Mouse (Mus musculus) forebrain, postnatal 0 days (tissue): ENCODE data around the gene Tex13b. TPM values are rescaled to one million over a fixed set of nuclear protein-coding genes. Genes with fewer than 3 reads are reported as not detected.
"Not testable (repeated sequence)": the region's sequence is repeated elsewhere in the genome, so short reads cannot be mapped to it uniquely, and the experiment has no call there.

Experiments used
- ATAC-seq: fragments of 200-750 bp; cut with Nextera tagmentation; 2 replicates; pipeline ENCODE4 v1.8.0; 2017; ENCODE audit warnings: mild to moderate bottlenecking, moderate library complexity
- DNase-seq: peaks from one replicate; pipeline ENCODE4 v3.0.0-alpha.2; 2015
- H3K27ac ChIP-seq: fragments of 300-500 bp; sonication (generic); 2 replicates; pipeline ENCODE4 v1.5.1; 2014; ENCODE audit warnings: low read depth, mild to moderate bottlenecking, antibody characterized with exemption, low read length, moderate library complexity, mixed read lengths
- H3K27me3 ChIP-seq: fragments of 300-500 bp; sonication (generic); 2 replicates; pipeline ENCODE4 v1.6.1; 2014; ENCODE audit warnings: mild to moderate bottlenecking, low read length, mixed read lengths; ENCODE audit not compliant: insufficient read depth
- H3K36me3 ChIP-seq: fragments of 300-500 bp; sonication (generic); 2 replicates; pipeline ENCODE4 v1.6.1; 2014; ENCODE audit warnings: mild to moderate bottlenecking, moderate library complexity; ENCODE audit not compliant: insufficient read depth
- H3K4me1 ChIP-seq: fragments of 300-500 bp; sonication (generic); 2 replicates; pipeline ENCODE4 v1.6.1; 2014; ENCODE audit warnings: antibody characterized with exemption; ENCODE audit not compliant: insufficient read depth
- H3K4me2 ChIP-seq: fragments of 300-500 bp; sonication (generic); 2 replicates; pipeline ENCODE4 v1.6.1; 2014; ENCODE audit warnings: low read depth, mild to moderate bottlenecking, moderate library complexity
- H3K4me3 ChIP-seq: fragments of 300-500 bp; sonication (generic); 2 replicates; pipeline ENCODE4 v1.5.1; 2014; ENCODE audit warnings: low read depth, low read length, mixed read lengths
- H3K9ac ChIP-seq: fragments of 300-500 bp; sonication (generic); 2 replicates; pipeline ENCODE4 v1.6.1; 2014; ENCODE audit warnings: mild to moderate bottlenecking
- H3K9me3 ChIP-seq: fragments of 300-500 bp; sonication (generic); 2 replicates; pipeline ENCODE4 v1.6.1; 2016; ENCODE audit warnings: low read length
- CTCF ChIP-seq: sonication (generic); IDR thresholded peaks from 2 replicates; pipeline ENCODE4 v1.5.1; 2016; ENCODE audit warnings: antibody characterized with exemption, control low read depth, low read depth
- whole genome bisulfite sequencing: fragments of 180-500 bp; shearing (Covaris S2); extraction: QIAGEN DNeasy Blood & Tissue Kit; methylation state at CpG from one replicate; pipeline ENCODE4 v1.1.7; 2014; 5-methylcytosine and 5-hydroxymethylcytosine counted together
- polyA plus RNA-seq: library from polyadenylated mRNA; unstranded; fragments of >200 nt; fragmentation: Nextera tagmentation; extraction: Ambion mirVana; gene quantifications from 2 replicates; pipeline ENCODE4 v1.2.1, GENCODE M21; 2015
- total RNA-seq: library from RNA; depleted of rRNA; stranded (reverse); fragments of >200 nt; gene quantifications from 2 replicates; pipeline ENCODE4 v1.2.3, GENCODE M21; 2014; rRNA removed

Tex13b gene
- total RNA-seq, result not detected in 2 replicates
- polyA plus RNA-seq, result not detected in 2 replicates

GRCm38 (mm10) chrX:140813312-140814006, at the start of gene Tex13b:
Gene Tex13b (minus strand): TSS chrX:140813433.
- H3K27me3 ChIP-seq, result no peaks in the 10 kb centered on the region
- DNase-seq, result no peak

DNA sequence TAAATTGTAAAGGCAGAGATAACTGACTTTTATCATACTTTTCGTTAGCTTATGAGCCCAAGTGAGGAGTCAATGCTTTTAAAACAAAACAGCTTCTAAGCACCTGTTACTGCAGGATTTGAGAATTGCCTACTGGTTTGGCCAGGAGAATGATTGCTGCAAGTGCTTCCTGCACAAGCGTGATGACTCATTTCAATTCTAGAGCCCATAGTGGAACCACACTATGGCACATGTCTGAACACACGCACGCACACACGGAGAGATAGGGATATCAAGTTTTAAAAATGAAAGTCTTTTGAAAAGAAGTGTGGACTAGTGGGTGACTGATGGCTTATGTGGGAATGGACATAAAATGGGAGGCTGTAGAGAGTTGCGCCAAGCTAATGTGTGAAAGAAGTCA, 49.5 kb upstream of the Tex13b start:
- Histone ChIP-seq H3K9me3 (no peaks in the 10 kb centered on the region), H3K9ac (no peak overlapping the region), H3K36me3 (no peaks in the 10 kb centered on the region), H3K4me3 (no peak overlapping the region), H3K4me1 (no peaks in the 10 kb centered on the region), H3K27ac (no peak overlapping the region), H3K27me3 (no peaks in the 10 kb centered on the region), H3K4me2 (no peak overlapping the region)
- no peak for TF ChIP-seq CTCF
- 93% methylated on average over 6 of the region's 6 CpGs for WGBS
- no peak for DNase-seq
- no peak for ATAC-seq

More at GRCm38 (mm10) chrX:140813312-140814006, at the start of gene Tex13b:
- WGBS, result 93% methylated on average over 22 of the region's 22 CpGs
- no peak for ATAC-seq
- no peaks in the 10 kb centered on the region for H3K36me3 ChIP-seq
- no peak within 1 kb of the TSS for H3K4me2 ChIP-seq
- H3K27ac ChIP-seq, result no peak within 1 kb of the TSS
- no peaks in the 10 kb centered on the region for H3K9me3 ChIP-seq
- H3K4me3 ChIP-seq, result no peak within 1 kb of the TSS
- no peak within 1 kb of the TSS for H3K9ac ChIP-seq
- TF ChIP-seq CTCF, result no peak
- H3K4me1 ChIP-seq, result no peaks in the 10 kb centered on the region

GRCm38 (mm10) chrX:140857445-140857844, 44.2 kb upstream of the Tex13b start:
- Histone ChIP-seq H3K9me3 (no peaks in the 10 kb centered on the region), H3K27me3 (no peaks in the 10 kb centered on the region), H3K4me1 (no peaks in the 10 kb centered on the region), H3K36me3 (no peaks in the 10 kb centered on the region), H3K4me2 (no peak overlapping the region), H3K4me3 (no peak overlapping the region), H3K9ac (no peak overlapping the region), H3K27ac (no peak overlapping the region)
- peak; percentile 50; the same call in 1 of the 2 replicates for ATAC-seq
- peak; percentile 62 for TF ChIP-seq CTCF
- WGBS, result 38% methylated on average over 2 of the region's 2 CpGs
- DNase-seq, result peak; percentile 59

- H3K4me1 ChIP-seq, H3K9ac ChIP-seq, H3K36me3 ChIP-seq, H3K9me3 ChIP-seq, H3K27me3 ChIP-seq, H3K27ac ChIP-seq, H3K4me2 ChIP-seq, H3K4me3 ChIP-seq: not testable (repeated sequence)
- WGBS, result 64% methylated on average over 5 of the region's 5 CpGs
- ATAC-seq (peak; percentile 43; the same call in 1 of the 2 replicates), DNase-seq (peak; percentile 2)
Measured at GRCm38 (mm10) chrX:140857040-140857439, 43.8 kb upstream of the Tex13b start.

DNA sequence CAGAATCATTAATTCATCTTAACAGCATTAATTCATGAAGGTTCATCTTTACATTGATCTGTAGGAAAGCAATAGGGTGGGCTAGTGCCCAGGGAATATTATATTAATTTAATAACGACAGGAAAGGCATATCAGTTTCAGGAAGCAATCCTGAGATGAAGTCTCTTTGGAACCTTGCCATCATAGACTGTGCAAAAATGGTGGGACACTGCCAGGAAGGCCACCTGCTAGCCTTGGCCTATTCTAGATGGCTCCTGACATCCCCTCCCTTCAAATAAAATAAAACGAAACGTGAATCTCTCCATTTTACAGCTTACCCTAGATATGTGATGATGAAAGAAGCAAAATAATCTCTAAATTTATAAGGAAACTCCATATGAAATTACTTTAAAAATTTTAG, 41.3 kb upstream of the Tex13b start:
- WGBS, result 65% methylated on average over 3 of the region's 3 CpGs
- Histone ChIP-seq H3K4me2 (no peak overlapping the region), H3K9me3 (no peaks in the 10 kb centered on the region), H3K27me3 (no peaks in the 10 kb centered on the region), H3K9ac (no peak overlapping the region), H3K4me3 (no peak overlapping the region), H3K4me1 (no peaks in the 10 kb centered on the region), H3K27ac (no peak overlapping the region), H3K36me3 (no peaks in the 10 kb centered on the region)
- no peak for DNase-seq
- TF ChIP-seq CTCF, result no peak
- no peak for ATAC-seq

GRCm38 (mm10) chrX:140845401-140845800, 32.2 kb upstream of the Tex13b start:
- H3K4me2 ChIP-seq, H3K27ac ChIP-seq, H3K4me3 ChIP-seq, DNase-seq, H3K4me1 ChIP-seq, ATAC-seq, H3K36me3 ChIP-seq, H3K9me3 ChIP-seq, H3K27me3 ChIP-seq, H3K9ac ChIP-seq: not testable (repeated sequence)
- no CpG with 5 or more reads among the region's 1 CpGs for WGBS
- peak; percentile 25 for TF ChIP-seq CTCF

- no peak overlapping the region for H3K4me3 ChIP-seq
- no peak overlapping the region for H3K9ac ChIP-seq
Measured at GRCm38 (mm10) chrX:140839887-140840286, 26.7 kb upstream of the Tex13b start.

More at GRCm38 (mm10) chrX:140839887-140840286, 26.7 kb upstream of the Tex13b start:
- no peak overlapping the region for H3K27ac ChIP-seq
- H3K27me3 ChIP-seq, result no peaks in the 10 kb centered on the region
- no peak overlapping the region for H3K4me2 ChIP-seq
- no peak for TF ChIP-seq CTCF
- DNase-seq, result no peak
- H3K9me3 ChIP-seq, result no peaks in the 10 kb centered on the region
- no peaks in the 10 kb centered on the region for H3K4me1 ChIP-seq
- ATAC-seq, result no peak
- H3K36me3 ChIP-seq, result no peaks in the 10 kb centered on the region
- 75% methylated on average over 4 of the region's 4 CpGs for WGBS
